Mouse (Mus musculus) liver, adult 2 months (tissue): ENCODE measurements around the gene Atp5g2. TPM values are rescaled to one million over a fixed set of nuclear protein-coding genes. Genes with fewer than 3 reads are reported as not detected.
"Not testable (repeated sequence)": the region's sequence is repeated elsewhere in the genome, so short reads cannot be mapped to it uniquely, and the experiment has no call there.

Experiments used
- DNase-seq: peaks from one replicate; pipeline ENCODE4 v3.0.0-alpha.2; 2011; ENCODE audit warnings: low read depth, low spot score; ENCODE audit errors: extremely low read depth
- H3K27ac ChIP-seq: fragments of 200-500 bp; replicated peaks from 2 replicates; pipeline ENCODE4 v1.5.1; 2012; ENCODE audit warnings: low read depth, mild to moderate bottlenecking, control low read depth, inconsistent platforms, low read length; ENCODE audit not compliant: insufficient read depth
- H3K27me3 ChIP-seq: fragments of 200-500 bp; 2 replicates; pipeline ENCODE4 v1.6.1; 2012; ENCODE audit warnings: mild to moderate bottlenecking, moderate library complexity, low read length, inconsistent platforms; ENCODE audit not compliant: control insufficient read depth, insufficient read depth
- H3K36me3 ChIP-seq: fragments of 200-500 bp; 2 replicates; pipeline ENCODE4 v1.6.1; 2012; ENCODE audit warnings: low read length, inconsistent platforms; ENCODE audit not compliant: control insufficient read depth, insufficient read depth
- H3K4me1 ChIP-seq: fragments of 200-500 bp; 2 replicates; pipeline ENCODE4 v1.6.1; 2011; ENCODE audit warnings: low read length; ENCODE audit not compliant: control insufficient read depth, insufficient read depth
- H3K4me3 ChIP-seq: fragments of 200-500 bp; 2 replicates; pipeline ENCODE4 v1.5.1; 2011; ENCODE audit warnings: low read depth, mild to moderate bottlenecking, control low read depth, low read length, moderate library complexity; ENCODE audit not compliant: insufficient read depth
- H3K79me2 ChIP-seq: fragments of 200-500 bp; 2 replicates; pipeline ENCODE4 v1.6.1; 2012; ENCODE audit warnings: inconsistent platforms, mild to moderate bottlenecking, low read length, moderate library complexity; ENCODE audit not compliant: control insufficient read depth, insufficient read depth
- H3K9ac ChIP-seq: fragments of 200-500 bp; 2 replicates; pipeline ENCODE4 v1.6.1; 2012; ENCODE audit warnings: low read depth, mild to moderate bottlenecking, control low read depth, inconsistent platforms, low read length
- CTCF ChIP-seq: fragments of 200-500 bp; IDR thresholded peaks from 2 replicates; pipeline ENCODE4 v1.5.1; 2011; ENCODE audit warnings: low read depth, low read length, control low read depth
- POLR2A ChIP-seq: fragments of 200-500 bp; IDR thresholded peaks from 2 replicates; pipeline ENCODE4 v1.6.1; 2011; ENCODE audit warnings: low read length, control low read depth; ENCODE audit not compliant: insufficient read depth; ENCODE audit errors: extremely low read depth
- WGBS: fragments of 180-500 bp; shearing (Covaris S2); methylation state at CpG from one replicate; pipeline ENCODE4 v1.1.7; 2018; 5-methylcytosine and 5-hydroxymethylcytosine counted together
- polyA plus RNA-seq: library from polyadenylated mRNA; depleted of rRNA; stranded (reverse); fragments of >200 nt; gene quantifications from 2 replicates; pipeline ENCODE4 v1.2.3, GENCODE M21; 2012
- total RNA-seq: library from RNA; depleted of rRNA; stranded (reverse); fragments of >200 nt; gene quantifications from 2 replicates; pipeline ENCODE4 v1.2.3, GENCODE M21; 2014

Atp5g2 gene
- total and polyA plus RNA-seq, 2 experiments: 149 to 342 TPM

- DNase-seq: no peak
- no peaks in the 10 kb centered on the region for H3K79me2 ChIP-seq
- no peak overlapping the region for H3K27ac ChIP-seq
- no peak for TF ChIP-seq POLR2A
- TF ChIP-seq CTCF: no peak
- no peak overlapping the region for H3K9ac ChIP-seq
- WGBS: 87% methylated on average over 8 of the region's 8 CpGs
- H3K4me1 ChIP-seq: no peaks in the 10 kb centered on the region
- H3K27me3 ChIP-seq: no peaks in the 10 kb centered on the region
- no peak overlapping the region for H3K4me3 ChIP-seq
- peaks cover 48% of the 10 kb centered on the region for H3K36me3 ChIP-seq
These were observed 8.3 kb downstream of the Atp5g2 start for GRCm38 (mm10) chr15:102663825-102664224.

DNA sequence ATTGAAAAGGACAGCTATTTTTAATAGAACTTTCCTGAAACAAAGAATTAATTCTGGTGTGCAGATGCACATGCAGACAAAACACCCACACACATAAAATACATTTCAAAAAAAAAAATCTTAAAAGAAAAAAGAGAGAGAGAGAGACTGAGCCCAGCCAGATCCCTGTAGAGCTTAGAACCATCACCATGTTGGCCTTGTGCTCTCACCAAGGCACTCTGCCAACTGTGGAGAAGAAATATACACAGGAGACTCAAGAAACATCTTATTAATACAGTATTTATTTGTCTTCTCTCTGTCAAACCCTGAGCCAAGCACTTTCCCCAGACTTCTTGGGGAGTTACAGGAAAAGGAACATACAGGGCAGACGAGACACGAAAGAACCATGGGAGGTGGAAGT is 9.6 kb downstream of the Atp5g2 start:
- 88% methylated on average over 2 of the region's 2 CpGs for WGBS
- not testable (repeated sequence) for H3K27ac ChIP-seq, H3K4me1 ChIP-seq, DNase-seq, H3K4me3 ChIP-seq, H3K9ac ChIP-seq, H3K27me3 ChIP-seq, H3K79me2 ChIP-seq
- H3K36me3 ChIP-seq: peaks cover 48% of the 10 kb centered on the region

DNA sequence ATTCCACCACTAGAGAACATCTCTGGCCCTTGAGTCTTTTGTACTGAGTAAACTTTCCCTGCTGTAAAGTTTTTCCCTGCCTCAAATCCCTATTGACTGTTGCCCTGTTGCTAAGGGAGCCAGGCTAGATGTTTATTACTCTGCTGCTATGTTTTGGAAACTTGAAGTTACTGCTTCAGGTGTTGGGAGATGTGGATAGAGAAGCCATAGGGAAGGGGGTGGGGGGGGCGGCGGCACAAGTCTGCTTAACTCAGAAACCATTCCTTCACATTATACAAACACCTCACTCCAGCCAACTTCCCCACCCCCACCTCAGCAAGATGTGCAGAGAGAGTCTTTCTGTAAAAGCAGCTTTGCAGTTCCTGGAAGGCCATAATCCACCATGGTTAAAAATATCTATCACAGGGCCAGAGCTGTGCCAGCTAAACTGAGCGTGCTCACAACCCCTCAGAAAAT is 14.2 kb downstream of the Atp5g2 start:
- no peaks in the 10 kb centered on the region for H3K79me2 ChIP-seq
- H3K36me3 ChIP-seq: peaks cover 16% of the 10 kb centered on the region
- TF ChIP-seq CTCF (no peak), POLR2A (no peak)
- H3K27me3 ChIP-seq: no peaks in the 10 kb centered on the region
- H3K4me3 ChIP-seq: no peak overlapping the region
- no peak overlapping the region for H3K9ac ChIP-seq
- WGBS: 87% methylated on average over 3 of the region's 3 CpGs
- H3K4me1 ChIP-seq: peaks cover 12% of the 10 kb centered on the region
- no peak overlapping the region for H3K27ac ChIP-seq
- no peak for DNase-seq

- Histone ChIP-seq H3K4me3 (no peak overlapping the region), H3K9ac (no peak overlapping the region), H3K4me1 (peaks cover 12% of the 10 kb centered on the region), H3K27ac (no peak overlapping the region), H3K36me3 (peaks cover 6% of the 10 kb centered on the region), H3K27me3 (no peaks in the 10 kb centered on the region), H3K79me2 (no peaks in the 10 kb centered on the region)
- WGBS: 9% methylated on average over 4 of the region's 4 CpGs
- TF ChIP-seq CTCF: no peak
- no peak for TF ChIP-seq POLR2A
- DNase-seq: peak; percentile 45
These were observed 15.5 kb downstream of the Atp5g2 start for GRCm38 (mm10) chr15:102656658-102657057.

- H3K27me3 ChIP-seq: not testable (repeated sequence)
These were observed 20.1 kb downstream of the Atp5g2 start for GRCm38 (mm10) chr15:102651928-102652660.

DNA sequence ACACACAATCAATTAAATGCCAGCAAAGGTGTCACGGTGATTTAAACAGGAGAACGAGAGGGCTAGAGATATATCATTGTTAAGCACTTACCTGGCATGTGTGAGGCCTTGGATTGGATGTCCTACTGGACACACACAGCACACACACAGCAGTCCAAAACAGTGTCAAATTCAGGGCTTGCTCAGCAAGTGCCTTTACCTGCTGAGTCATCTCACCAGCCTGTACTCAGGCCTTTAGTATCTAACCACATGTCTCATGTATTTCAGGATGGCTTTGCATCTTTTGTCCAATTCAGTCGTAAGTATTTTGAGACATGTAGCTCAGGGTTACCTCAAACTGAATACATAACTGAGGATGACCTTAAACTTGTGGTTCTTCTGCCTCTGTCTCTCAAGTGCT is 21.0 kb downstream of the Atp5g2 start:
- Histone ChIP-seq H3K4me3 (no peak overlapping the region), H3K27me3 (no peaks in the 10 kb centered on the region), H3K27ac (no peak overlapping the region), H3K9ac (no peak overlapping the region), H3K79me2 (no peaks in the 10 kb centered on the region), H3K36me3 (no peaks in the 10 kb centered on the region), H3K4me1 (peaks cover 7% of the 10 kb centered on the region)
- TF ChIP-seq POLR2A: no peak
- TF ChIP-seq CTCF: no peak
- no peak for DNase-seq
- 88% methylated on average over 3 of the region's 3 CpGs for WGBS

More at GRCm38 (mm10) chr15:102651928-102652660, 20.1 kb downstream of the Atp5g2 start:
- DNase-seq, H3K27ac ChIP-seq, H3K9ac ChIP-seq, H3K36me3 ChIP-seq, H3K4me3 ChIP-seq, H3K79me2 ChIP-seq: not testable (repeated sequence)
- peaks cover 12% of the 10 kb centered on the region for H3K4me1 ChIP-seq
- 78% methylated on average over 9 of the region's 9 CpGs for WGBS
